Mouse (Mus musculus) cerebellum, adult 2 months (tissue): ENCODE data around the gene Med24. TPM values are rescaled to one million over a fixed set of nuclear protein-coding genes. Genes with fewer than 3 reads are reported as not detected.

ENCODE experiments used
- DNase-seq, 2 experiments: peaks; one replicate each; pipeline ENCODE4 v3.0.0; 2021
- H3K27ac ChIP-seq: fragments of 200-500 bp; 2 replicates; pipeline ENCODE4 v1.5.1; 2012; ENCODE audit warnings: low read length, control low read depth, inconsistent platforms; ENCODE audit not compliant: insufficient read depth
- H3K27me3 ChIP-seq: fragments of 200-500 bp; 2 replicates; pipeline ENCODE4 v1.6.1; 2012; ENCODE audit warnings: inconsistent platforms, mild to moderate bottlenecking, low read length, moderate library complexity; ENCODE audit not compliant: control insufficient read depth, insufficient read depth
- H3K4me1 ChIP-seq: fragments of 200-500 bp; 2 replicates; pipeline ENCODE4 v1.6.1; 2011; ENCODE audit warnings: low read length; ENCODE audit not compliant: control insufficient read depth, insufficient read depth
- H3K4me3 ChIP-seq: fragments of 200-500 bp; replicated peaks from 2 replicates; pipeline ENCODE3; 2011; ENCODE audit warnings: mild to moderate bottlenecking, low read depth, low read length, control low read depth; ENCODE audit not compliant: insufficient read depth
- CTCF ChIP-seq: fragments of 200-500 bp; IDR thresholded peaks from 2 replicates; pipeline ENCODE4 v1.5.1; 2011; ENCODE audit warnings: low read depth, mild to moderate bottlenecking, control low read depth, low read length, moderate library complexity, borderline replicate concordance; ENCODE audit not compliant: insufficient read depth
- POLR2A ChIP-seq: fragments of 200-500 bp; IDR thresholded peaks from 2 replicates; pipeline ENCODE4 v1.6.1; 2011; ENCODE audit warnings: low read length, control low read depth, borderline replicate concordance; ENCODE audit not compliant: insufficient read depth
- WGBS: fragments of 180-500 bp; shearing (Covaris S2); methylation state at CpG from one replicate; pipeline ENCODE4 v1.1.7; 2018; 5-methylcytosine and 5-hydroxymethylcytosine counted together
- polyA plus RNA-seq: library from polyadenylated mRNA; depleted of rRNA; stranded (reverse); fragments of >200 nt; gene quantifications from 2 replicates; pipeline ENCODE4 v1.2.3, GENCODE M21; 2012

Gene Med24
- polyA plus RNA-seq, 1 experiment = 105 TPM

GRCm38 (mm10) chr11:98746855-98747693, 17.8 kb upstream of the Med24 start:
- WGBS = 1% methylated on average over 19 of the region's 19 CpGs
- TF ChIP-seq POLR2A = peak; percentile 45; the same call in 1 of the 2 replicates
- no peak for TF ChIP-seq CTCF
- DNase-seq = peak; percentile 90 to 94
- H3K4me1 ChIP-seq = peaks cover 70% of the 10 kb centered on the region
- peak overlapping the region; percentile 43 for H3K4me3 ChIP-seq
- H3K27ac ChIP-seq = peak overlapping the region; percentile 89
- no peaks in the 10 kb centered on the region for H3K27me3 ChIP-seq

DNA sequence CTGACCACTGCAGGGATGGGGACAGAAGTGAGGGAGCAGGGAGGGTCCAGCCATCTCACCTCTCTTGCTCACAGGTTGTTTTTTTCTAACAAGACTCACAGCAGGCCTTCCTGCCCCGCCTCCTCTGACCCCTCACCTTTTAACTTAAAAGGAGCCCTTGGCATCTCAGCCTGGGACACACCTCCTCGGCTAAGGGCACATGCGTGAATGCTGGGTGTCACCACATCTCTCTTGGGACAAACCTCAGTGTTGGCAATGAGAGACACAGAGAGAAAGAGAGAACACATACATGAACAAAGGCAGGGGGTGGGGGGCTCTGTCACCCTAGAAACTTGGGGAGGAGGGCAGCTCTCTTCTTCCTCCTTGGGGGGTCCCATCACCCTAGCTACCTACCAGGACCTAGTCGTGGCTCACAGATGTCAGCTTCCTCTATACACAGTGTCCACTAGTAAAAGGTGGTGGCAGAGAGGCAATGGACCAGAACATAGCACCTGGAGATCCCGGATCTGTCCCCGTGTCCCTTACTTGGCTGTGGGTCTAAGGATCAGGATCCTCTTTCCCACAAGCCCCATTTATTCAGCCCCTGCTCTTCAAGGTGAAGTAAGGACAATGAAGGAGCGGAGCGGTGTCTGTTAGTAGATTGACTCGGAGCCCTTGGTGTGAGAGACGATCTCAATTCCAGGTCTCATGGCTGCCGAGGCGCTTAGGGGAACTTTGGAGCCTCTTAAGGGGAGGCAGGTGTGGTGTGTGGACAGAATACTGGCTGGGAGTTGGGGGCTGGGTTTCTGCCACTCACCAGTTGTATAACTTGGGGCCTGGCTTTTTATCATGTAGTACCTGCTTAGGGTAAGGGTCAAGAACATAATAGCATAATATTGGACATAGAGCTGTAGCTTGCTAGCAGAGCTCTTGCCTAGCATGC, 17.0 kb upstream of the Med24 start:
- 23% methylated on average over 12 of the region's 12 CpGs for WGBS
- Histone ChIP-seq H3K4me3 (peak overlapping the region; percentile 3), H3K27me3 (no peaks in the 10 kb centered on the region), H3K27ac (peak overlapping the region; percentile 89), H3K4me1 (peaks cover 64% of the 10 kb centered on the region)
- no peak for TF ChIP-seq POLR2A
- no peak for TF ChIP-seq CTCF
- DNase-seq = peak in 1 of 2 experiments; percentile 41

GRCm38 (mm10) chr11:98744456-98745019, 15.3 kb upstream of the Med24 start:
- WGBS = 53% methylated on average over 7 of the region's 7 CpGs
- peaks cover 55% of the 10 kb centered on the region for H3K4me1 ChIP-seq
- no peak for TF ChIP-seq POLR2A
- TF ChIP-seq CTCF = no peak

DNA sequence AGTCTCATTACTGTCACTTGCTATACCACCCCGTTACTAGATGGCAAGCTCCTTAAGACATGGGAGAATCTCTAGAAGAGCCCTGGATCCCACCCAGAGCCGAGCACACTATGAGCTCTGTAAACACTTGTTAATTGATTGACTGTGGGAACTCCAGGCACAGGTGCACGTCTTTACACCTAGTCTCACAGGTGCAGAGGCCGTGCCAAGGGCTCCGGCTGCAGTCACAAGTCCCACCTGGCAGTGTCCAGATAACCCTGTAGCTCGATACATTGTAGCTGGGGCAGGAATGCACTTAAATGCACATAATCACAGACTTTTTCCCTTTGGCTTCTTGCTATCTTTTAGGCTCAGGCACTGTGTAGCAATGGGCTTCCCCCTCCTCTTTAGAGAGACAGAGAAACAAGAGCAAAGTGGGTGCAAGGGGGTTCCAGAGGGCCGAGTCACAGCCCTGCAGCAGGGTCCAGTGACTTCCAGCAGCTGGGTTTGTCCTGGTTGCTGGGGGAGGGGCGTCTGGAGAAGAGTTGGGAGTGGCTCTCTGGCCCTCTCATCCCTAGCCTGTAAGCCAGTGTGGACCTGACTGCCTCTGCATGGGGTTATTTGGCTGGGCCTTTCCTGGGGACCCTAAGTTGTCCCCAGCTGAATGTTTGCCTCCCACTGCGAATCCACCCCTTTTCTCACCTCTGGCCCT, 14.6 kb upstream of the Med24 start:
- TF ChIP-seq CTCF (no peak), POLR2A (no peak)

More at GRCm38 (mm10) chr11:98744456-98745019, 15.3 kb upstream of the Med24 start:
- no peaks in the 10 kb centered on the region for H3K27me3 ChIP-seq
- no peak overlapping the region for H3K4me3 ChIP-seq
- peak overlapping the region; percentile 4; the same call in 1 of the 2 replicates for H3K27ac ChIP-seq
- peak in 1 of 2 experiments; percentile 29 for DNase-seq

DNA sequence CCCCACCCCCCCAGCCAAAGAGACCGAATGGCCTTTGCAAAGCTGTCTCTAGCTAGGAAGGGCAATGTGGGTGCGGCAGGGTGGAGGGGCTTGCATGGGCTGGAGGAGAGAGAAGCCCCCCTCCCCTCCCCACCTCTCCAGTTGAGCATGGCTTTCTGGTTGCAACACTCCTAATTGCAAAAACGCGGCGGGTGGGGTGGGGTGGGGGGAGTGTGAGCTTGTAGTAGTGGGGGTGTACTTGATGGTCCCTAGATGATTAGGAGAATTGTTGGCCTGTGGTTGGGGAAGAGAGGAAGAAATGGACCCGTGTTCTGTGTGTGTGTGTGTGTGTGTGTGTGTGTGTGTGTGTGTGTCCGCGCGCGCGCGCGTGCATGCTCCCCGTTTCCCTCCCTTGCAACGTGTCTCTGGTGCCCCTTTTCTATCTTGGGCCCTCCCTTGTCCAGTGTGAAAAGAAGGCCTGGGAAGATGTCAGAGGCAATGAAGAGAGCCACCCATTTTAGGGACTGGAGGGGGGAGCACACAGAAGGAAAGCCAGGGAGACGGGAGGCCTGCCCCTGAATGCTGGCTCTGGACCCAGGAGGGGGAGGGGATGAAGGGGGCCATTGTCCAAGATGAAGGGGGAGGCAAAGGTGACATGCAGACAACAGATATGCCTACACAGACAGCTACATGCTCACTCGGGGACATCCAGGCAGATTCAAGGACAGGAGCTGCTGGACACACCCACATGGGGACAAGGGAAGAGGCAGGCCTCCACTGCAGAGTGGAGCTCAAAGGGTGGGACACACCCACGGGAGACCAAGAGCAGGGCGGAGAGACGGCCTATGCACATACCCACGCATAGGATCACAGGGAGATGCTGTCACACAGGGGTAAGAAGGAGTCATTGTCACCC, 13.4 kb upstream of the Med24 start:
- TF ChIP-seq CTCF (no peak), POLR2A (0 out of 2 replicates have a peak, but pooled peaks have one; percentile 16)
- Histone ChIP-seq H3K4me3 (peak overlapping the region; percentile 98), H3K27ac (peak overlapping the region; percentile 100), H3K27me3 (no peaks in the 10 kb centered on the region), H3K4me1 (peaks cover 37% of the 10 kb centered on the region)
- under 1% methylated on average over 21 of the region's 21 CpGs for WGBS
- peak; percentile 55 to 62 for DNase-seq

More for the DNA sequence above, 14.6 kb upstream of the Med24 start:
- H3K4me3 ChIP-seq = peak overlapping the region; percentile 49
- WGBS = 5% methylated on average over 9 of the region's 9 CpGs
- peak overlapping the region; percentile 4; the same call in 1 of the 2 replicates for H3K27ac ChIP-seq
- peak; percentile 49 to 53 for DNase-seq
- peaks cover 48% of the 10 kb centered on the region for H3K4me1 ChIP-seq
- no peaks in the 10 kb centered on the region for H3K27me3 ChIP-seq

GRCm38 (mm10) chr11:98741622-98742396, 12.6 kb upstream of the Med24 start:
- no peak for TF ChIP-seq CTCF
- 0 out of 2 replicates have a peak, but pooled peaks have one; percentile 5 for TF ChIP-seq POLR2A
- DNase-seq = peak; percentile 83 to 85
- no peaks in the 10 kb centered on the region for H3K27me3 ChIP-seq
- peak overlapping the region; percentile 98 for H3K4me3 ChIP-seq
- H3K27ac ChIP-seq = peak overlapping the region; percentile 100
- WGBS = 2% methylated on average over 74 of the region's 86 CpGs
- peaks cover 31% of the 10 kb centered on the region for H3K4me1 ChIP-seq
